Mouse (Mus musculus) erythroblast, adult 5-6 weeks (primary cell): ENCODE measurements around the gene Gclm. TPM values are rescaled to one million over a fixed set of nuclear protein-coding genes. Genes with fewer than 3 reads are reported as not detected.

Source experiments
- ATAC-seq: replicated peaks from 2 replicates; pipeline ENCODE4 v1.8.0; 2016; ENCODE audit warnings: moderate number of reproducible peaks, mild to moderate bottlenecking, moderate TSS enrichment, inconsistent platforms; ENCODE audit not compliant: poor library complexity, low FRiP score, severe bottlenecking
- total RNA-seq, 2 experiments: library from RNA; stranded (forward) in 1 of 2; stranded (reverse) in 1 of 2; fragments of 150-400 nt in 1 of 2; fragments of 200-764, 138-1000 nt in 1 of 2; gene quantifications; 2 replicates each; pipeline versions ENCODE4 v1.2.3 to v1.2.4; 2015 to 2017; ENCODE audit warnings: low replicate concordance in 2 of 2

Gclm gene
- total RNA-seq (2015; ENCODE audit: low replicate concordance) (276 and 381 TPM in 2 replicates), total RNA-seq (2017; ENCODE audit: low replicate concordance) (373 and 560 TPM in 2 replicates)

DNA sequence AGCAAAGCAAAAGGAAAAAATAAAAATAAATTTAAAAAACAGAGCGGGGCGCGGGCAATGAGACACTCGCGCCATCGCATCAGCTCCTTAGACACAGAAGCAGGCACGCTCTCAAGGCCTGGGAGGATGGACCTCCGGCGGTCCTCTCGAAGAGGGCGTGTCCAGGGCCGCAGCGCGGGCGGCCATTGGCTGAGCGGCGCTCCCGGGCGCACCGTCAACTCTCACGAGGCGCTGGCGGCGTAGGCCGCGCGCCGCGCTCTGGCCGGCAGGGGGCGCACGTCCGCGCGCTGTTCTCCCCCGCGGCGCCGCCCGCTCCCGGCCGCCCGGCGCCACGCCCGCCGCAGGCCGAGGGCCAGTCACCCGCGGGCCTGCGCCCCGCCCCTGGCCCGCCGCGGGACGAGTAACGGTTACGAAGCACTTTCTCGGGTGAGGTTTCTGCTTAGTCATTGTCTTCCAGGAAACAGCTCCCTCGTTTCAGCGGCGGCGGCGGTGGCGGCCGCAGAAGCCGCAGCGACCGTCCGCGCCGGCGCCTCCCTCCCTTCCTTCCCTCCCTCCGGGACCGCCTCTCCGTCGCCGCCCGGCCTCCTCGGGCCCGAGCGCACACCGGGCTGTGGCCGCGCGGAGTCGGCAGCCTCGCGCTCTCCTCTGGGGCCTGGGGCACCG is at the start of gene Gclm:
Gclm (plus strand) TSS at position 343 of the 663 bp plus-strand sequence.
- peak; percentile 78 for ATAC-seq

- ATAC-seq: no peak
Measured at GRCm38 (mm10) chr3:122196621-122197298, 48.6 kb upstream of the Gclm start.

DNA sequence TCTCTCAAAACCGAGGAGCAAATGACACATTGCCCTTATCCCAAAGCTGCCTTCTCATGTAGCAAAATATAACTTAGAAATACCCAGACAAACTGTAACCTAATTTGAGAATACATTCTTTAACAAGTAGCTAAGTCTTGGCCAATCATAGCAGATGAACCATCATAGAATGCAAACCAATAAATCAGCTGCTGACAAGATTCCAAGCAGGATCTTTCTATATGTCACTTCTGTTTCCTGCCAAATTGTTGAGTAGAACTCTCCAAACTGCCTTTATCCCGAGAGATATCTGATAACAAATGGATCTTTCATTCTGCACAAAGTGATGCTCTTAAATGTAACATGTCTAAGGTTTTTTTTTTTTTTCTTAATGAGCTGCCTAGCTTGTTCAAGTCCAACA is 46.8 kb upstream of the Gclm start:
- ATAC-seq: no peak

- no peak for ATAC-seq
Measured at GRCm38 (mm10) chr3:122198966-122199381, 46.4 kb upstream of the Gclm start.

- ATAC-seq: no peak
Measured at GRCm38 (mm10) chr3:122199600-122199999, 45.8 kb upstream of the Gclm start.

DNA sequence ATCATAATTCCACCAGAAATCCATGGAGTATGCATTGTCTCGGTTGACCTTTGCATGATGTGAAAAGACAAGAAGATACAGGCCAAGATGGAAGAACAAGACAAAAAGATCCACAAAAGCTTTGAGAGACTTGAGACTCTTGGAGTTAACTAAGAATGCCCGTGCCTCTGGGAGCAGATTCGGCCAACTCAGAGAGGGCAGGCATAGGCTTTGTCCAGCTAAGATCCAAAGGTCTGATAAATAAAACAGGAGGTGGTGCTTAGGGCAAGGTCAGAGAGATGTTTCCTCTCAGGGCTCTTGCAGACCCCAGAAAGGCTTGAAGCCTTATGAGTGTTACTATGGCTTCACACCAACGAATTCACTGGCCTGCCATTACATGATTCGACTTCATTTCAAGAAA is 45.3 kb upstream of the Gclm start:
- ATAC-seq: no peak

- no peak for ATAC-seq
Measured at GRCm38 (mm10) chr3:122200447-122200846, 44.9 kb upstream of the Gclm start.

DNA sequence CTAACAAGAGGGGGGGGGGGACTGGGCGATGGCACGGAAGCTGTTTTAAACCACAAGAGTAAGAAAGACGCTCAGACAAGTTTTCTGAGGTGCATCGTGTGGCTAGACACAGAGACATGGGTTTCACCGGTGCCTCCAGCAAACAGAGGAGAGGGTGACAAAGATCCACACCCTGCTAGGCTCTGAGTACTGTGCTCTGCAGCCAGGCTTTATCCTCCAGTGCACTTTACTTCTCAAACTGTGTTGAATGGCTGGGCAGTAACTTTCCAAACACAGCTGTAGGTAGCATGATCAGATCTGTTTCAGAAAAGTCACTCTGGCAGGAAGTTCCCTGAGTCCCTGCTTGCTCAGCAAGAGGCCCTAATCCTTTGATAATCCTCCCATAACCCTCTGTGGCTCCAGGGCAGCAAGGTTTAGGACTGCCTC is 43.0 kb upstream of the Gclm start:
- ATAC-seq: no peak

DNA sequence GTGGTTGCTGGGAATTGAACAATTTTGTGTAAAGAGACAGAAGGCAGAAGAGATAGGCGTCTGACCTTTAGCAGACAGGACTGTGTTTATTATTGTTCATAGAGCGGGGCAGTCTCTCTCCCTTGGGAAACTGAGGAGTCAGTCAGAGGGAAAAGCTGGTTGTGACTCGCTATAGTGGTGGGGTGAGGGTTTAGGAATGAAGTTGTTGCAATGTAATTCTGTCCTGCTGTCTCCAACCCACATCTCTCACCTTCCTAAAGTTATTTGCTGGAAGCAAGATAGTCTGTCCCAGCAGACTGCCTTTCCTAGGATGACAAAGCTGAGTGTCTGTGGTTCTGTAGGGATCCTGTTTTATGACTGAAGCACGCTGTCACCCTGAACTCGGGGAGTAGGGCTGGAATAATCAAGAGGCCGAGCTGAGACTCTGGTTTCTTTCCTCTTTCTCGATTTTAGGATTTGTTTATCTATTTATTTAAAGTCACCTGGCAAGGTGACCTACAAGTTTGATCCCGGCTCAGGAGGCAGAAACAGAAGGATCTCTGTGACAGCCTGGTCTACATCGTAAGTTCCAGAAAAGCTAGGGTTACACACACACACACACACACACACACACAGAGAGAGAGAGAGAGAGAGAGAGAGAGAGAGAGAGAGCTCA is 41.6 kb upstream of the Gclm start:
- ATAC-seq: no peak

- no peak for ATAC-seq
Measured at GRCm38 (mm10) chr3:122205753-122206152, 39.6 kb upstream of the Gclm start.

GRCm38 (mm10) chr3:122206279-122207070 is 38.9 kb upstream of the Gclm start:
- no peak for ATAC-seq

DNA sequence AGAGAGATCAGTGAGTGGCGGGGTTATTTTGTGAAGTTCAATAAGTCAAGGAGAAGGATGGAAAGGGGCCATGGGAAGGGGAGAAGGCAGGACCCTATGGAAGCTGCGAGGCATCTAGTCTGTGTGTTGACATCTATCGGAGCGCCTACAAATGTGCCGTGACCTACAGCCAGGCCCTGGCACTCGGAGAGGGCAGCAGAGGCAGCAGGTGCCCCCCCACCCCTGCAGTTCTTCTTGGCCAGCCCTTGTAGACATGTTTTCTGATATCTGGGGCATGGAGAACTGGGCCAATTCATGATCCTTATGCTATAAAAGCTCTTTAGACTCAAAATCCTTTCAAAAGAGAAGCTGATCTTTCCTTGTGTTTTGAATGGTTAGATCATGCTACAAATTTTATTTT is 37.6 kb upstream of the Gclm start:
- ATAC-seq: no peak

DNA sequence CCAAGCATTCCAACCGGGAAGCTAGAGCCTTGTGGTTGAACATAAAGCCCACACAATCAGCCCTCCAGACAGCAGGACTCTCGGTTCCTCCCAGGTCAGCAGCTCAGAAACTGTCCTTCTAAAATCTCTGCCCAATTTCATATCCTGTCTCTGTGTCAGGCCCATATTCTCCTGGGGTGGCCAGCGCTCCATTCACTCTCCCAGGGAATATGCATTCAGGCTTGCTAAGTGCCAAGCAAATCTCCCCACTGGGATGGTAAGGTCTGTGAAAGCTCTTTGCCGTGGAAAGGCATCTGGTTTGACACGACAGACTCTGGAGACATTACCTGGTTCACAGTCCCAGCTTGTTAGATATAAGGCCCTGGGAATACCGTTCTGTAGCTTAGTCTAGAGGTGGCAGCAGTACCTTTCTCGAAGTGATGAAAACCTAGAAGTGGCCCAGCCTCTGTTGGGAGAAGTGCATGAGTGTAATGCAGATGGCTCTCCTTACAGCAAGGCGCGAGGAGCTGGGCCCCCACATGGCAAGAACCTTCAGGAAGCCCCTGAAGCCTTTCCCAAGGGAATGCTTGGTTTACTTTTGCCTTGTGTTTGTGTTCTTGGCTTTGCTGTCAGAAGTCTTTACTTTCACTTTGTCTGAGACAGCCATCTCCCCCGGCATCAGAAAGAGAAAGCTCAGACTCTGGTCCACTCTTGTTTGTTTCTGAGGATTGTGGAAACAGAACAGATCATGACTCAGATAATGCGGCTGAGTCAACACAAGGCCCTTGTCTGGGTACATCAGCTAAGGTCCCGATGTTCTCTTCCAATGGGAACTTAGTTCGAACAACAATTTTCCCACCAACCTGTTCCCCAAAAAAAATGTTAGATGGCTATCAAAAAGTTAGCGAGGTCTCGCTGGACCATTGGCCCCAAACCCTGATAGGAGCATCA is 36.8 kb upstream of the Gclm start:
- ATAC-seq: no peak

- no peak for ATAC-seq
Measured at GRCm38 (mm10) chr3:122209511-122209910, 35.8 kb upstream of the Gclm start.

GRCm38 (mm10) chr3:122210434-122210833 is 34.9 kb upstream of the Gclm start:
- no peak for ATAC-seq

DNA sequence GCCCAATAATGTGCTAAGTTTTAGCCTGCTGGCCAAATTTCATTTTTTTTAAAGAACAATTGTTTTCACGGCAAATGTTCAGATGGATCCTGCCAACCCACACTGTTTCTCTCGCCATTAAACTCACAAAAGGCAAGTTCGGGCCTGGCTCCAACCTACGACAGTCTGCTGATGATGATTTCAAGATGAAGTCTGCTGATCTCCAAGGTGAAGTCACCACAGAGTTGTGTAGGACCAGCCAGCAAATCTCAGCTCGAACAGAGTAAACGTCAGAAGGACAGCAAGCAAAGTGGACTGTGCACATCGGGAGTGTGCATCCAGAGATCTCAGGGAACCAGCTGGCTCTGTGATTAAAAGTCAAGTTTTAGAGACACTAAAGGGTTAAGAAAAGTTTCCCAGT is 34.5 kb upstream of the Gclm start:
- no peak for ATAC-seq

DNA sequence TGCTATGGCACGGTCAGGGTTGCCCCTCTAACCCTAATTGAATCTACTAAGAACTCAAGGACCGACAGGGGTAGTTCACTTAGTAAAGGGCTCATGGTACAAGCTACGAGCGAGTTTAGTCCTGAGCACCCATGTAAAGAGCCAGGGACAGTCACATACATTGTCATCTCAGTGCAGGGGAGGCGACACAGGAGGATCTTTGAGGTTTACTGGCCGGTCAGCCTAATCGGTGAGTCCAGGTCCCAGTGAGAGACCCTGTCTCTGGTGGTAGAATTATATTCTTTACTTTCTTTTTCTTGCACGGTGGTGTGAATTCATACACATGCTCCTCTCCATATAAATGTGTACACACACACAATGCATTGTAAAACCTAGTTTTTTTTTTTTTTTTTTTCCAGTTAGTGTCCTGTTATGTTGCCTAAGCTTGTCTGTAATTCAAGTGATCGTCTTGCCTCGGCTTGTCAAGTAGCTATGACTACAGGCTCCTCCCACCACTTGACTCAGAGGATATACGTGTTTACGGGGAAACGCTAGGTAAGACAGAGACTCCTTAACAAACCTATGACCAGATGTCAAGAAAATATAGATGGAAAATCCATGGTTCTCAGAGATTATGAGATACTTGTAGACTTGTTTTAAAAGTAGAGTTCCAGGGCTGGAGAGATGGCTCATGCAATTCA is 33.8 kb upstream of the Gclm start:
- ATAC-seq: no peak

- ATAC-seq: no peak
Measured at GRCm38 (mm10) chr3:122221240-122222036, 23.9 kb upstream of the Gclm start.
